Mouse (Mus musculus) MN1 (cell line): ENCODE data around the gene Mum1.
"Not testable (repeated sequence)": the region's sequence is repeated elsewhere in the genome, so short reads cannot be mapped to it uniquely, and the experiment has no call there.

Experiments used
- DNase-seq: peaks from one replicate; pipeline ENCODE4 v3.0.0-alpha.2; 2016; ENCODE audit warnings: low spot score

The Mum1 gene

GRCm38 (mm10) chr10:80208248-80208647 is 18.0 kb upstream of the Mum1 start:
- DNase-seq, result no peak

- DNase-seq, result no peak
These were observed 17.3 kb upstream of the Mum1 start for GRCm38 (mm10) chr10:80208841-80209371.

- not testable (repeated sequence) for DNase-seq
These were observed 14.6 kb upstream of the Mum1 start for GRCm38 (mm10) chr10:80211547-80212103.

- DNase-seq, result no peak
These were observed 11.0 kb upstream of the Mum1 start for GRCm38 (mm10) chr10:80215048-80215772.

- DNase-seq, result no peak
These were observed 5.6 kb upstream of the Mum1 start for GRCm38 (mm10) chr10:80220676-80221075.

GRCm38 (mm10) chr10:80223137-80223536 is 3.1 kb upstream of the Mum1 start:
- not testable (repeated sequence) for DNase-seq

- no peak for DNase-seq
These were observed 191 bp upstream of the Mum1 start for GRCm38 (mm10) chr10:80226071-80226415.

GRCm38 (mm10) chr10:80227166-80227539 is 919 bp downstream of the Mum1 start:
- no peak for DNase-seq

GRCm38 (mm10) chr10:80227877-80228775 is 1.9 kb downstream of the Mum1 start:
- DNase-seq, result peak; percentile 39

GRCm38 (mm10) chr10:80236145-80236825 is 10.1 kb downstream of the Mum1 start:
- no peak for DNase-seq

- DNase-seq, result no peak
These were observed 10.8 kb downstream of the Mum1 start for GRCm38 (mm10) chr10:80237020-80237419.

GRCm38 (mm10) chr10:80238306-80238705 is 12.1 kb downstream of the Mum1 start:
- DNase-seq, result no peak

- no peak for DNase-seq
These were observed 13.6 kb downstream of the Mum1 start for GRCm38 (mm10) chr10:80239791-80240190.

GRCm38 (mm10) chr10:80242088-80242487 is 15.9 kb downstream of the Mum1 start:
- peak; percentile 71 for DNase-seq

- DNase-seq, result no peak
These were observed 16.4 kb downstream of the Mum1 start for GRCm38 (mm10) chr10:80242607-80243006.

- DNase-seq, result peak; percentile 69
These were observed 18.7 kb downstream of the Mum1 start for GRCm38 (mm10) chr10:80244791-80245399.

- peak; percentile 88 for DNase-seq
These were observed 19.4 kb downstream of the Mum1 start for GRCm38 (mm10) chr10:80245600-80245999.

- peak; percentile 76 for DNase-seq
These were observed 21.6 kb downstream of the Mum1 start for GRCm38 (mm10) chr10:80247849-80248248.

GRCm38 (mm10) chr10:80248437-80248836 is 22.2 kb downstream of the Mum1 start:
- DNase-seq, result not testable (repeated sequence)

GRCm38 (mm10) chr10:80248971-80249640 is 22.9 kb downstream of the Mum1 start, which contains the start of gene Ndufs7:
Ndufs7 (plus strand) TSS chr10:80249121.
- DNase-seq, result peak; percentile 93

GRCm38 (mm10) chr10:80250059-80250458 is 23.8 kb downstream of the Mum1 start:
- DNase-seq, result no peak
